Mouse (Mus musculus) megakaryocyte-erythroid progenitor cell, adult 5 weeks (primary cell): ENCODE results near the gene H2al1o. TPM values are rescaled to one million over a fixed set of nuclear protein-coding genes. Genes with fewer than 3 reads are reported as not detected.

Experiments used
- polyA plus RNA-seq: library from polyadenylated mRNA; stranded (reverse); fragments of >175 nt; gene quantifications from 2 replicates; pipeline ENCODE4 v1.2.3, GENCODE M21; 2012

The H2al1o gene
- polyA plus RNA-seq = not detected in 2 replicates

GRCm38 (mm10) chrX:9572309-9572708, at the start of gene H2al1o:
Gene H2al1o (minus strand): TSS chrX:9572409.

Other genes starting within 250 kb of the H2al1o start
- 0.20 TPM in 1 of 2 replicates, not detected in the other for gene H2al1k, start 221.8 kb downstream of the H2al1o start, polyA plus RNA-seq
- 3.9 and 6.3 TPM in 2 replicates for gene Cybb, start 84.6 kb downstream of the H2al1o start, polyA plus RNA-seq
- 2.2 and 2.3 TPM in 2 replicates for gene Dynlt3, start 90.6 kb upstream of the H2al1o start, polyA plus RNA-seq